In the genomic region with DNA sequence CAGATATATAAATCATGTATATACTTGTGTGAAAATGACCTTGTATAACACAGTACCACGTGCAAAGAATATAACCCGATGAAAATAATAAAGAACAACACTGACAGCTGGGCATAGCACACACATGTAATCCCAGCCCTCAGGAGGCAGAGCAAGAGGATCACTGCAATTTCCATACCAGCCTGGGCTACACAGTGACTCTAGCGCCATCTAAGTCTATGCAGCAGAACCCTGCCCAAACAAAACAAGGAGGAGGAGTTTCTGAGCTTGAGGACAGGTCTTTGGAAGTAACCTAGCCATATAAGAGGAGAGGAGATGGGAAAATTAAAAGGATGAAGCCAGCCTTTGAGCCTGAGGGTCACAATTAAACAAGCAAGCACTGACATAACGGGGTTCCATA, we compare ENCODE assay signal across 22 mouse cellular contexts. TPM values are rescaled to one million over a fixed set of nuclear protein-coding genes. Genes with fewer than 3 reads are reported as not detected.
DNase-seq lines count a peak whose midpoint lies in the region; ATAC-seq and TF ChIP-seq lines count a peak whose summit lies in the region.
"Had no signal": no experiment of that assay in that cellular context is flagged by ENCODE, and none has a peak within 500 bp of the region (broad histone marks: within the 10 kb centered on the region; RNA-seq: fewer than 3 reads in every experiment).

No protein-coding gene starts in this region.

- H3K27me3 ChIP-seq in heart, adult 2 months (ENCODE audit: control insufficient read depth, insufficient read depth, low read length), result no peaks in the 10 kb centered on the region
- no peaks in the 10 kb centered on the region for H3K27me3 ChIP-seq in liver, postnatal 0 days (ENCODE audit: insufficient read depth, low read length)
- H3K27me3 ChIP-seq in liver, embryonic 12.5 days (replicated peaks), result no peaks in the 10 kb centered on the region
- H3K27me3 ChIP-seq in Patski, result no peaks in the 10 kb centered on the region
- H3K27me3 ChIP-seq: embryonic facial prominence, embryonic 12.5 days; forebrain, embryonic 12.5 days; limb, embryonic 13.5 days; liver, embryonic 15.5 days had no signal

- H3K4me2 ChIP-seq in liver, postnatal 0 days (ENCODE audit: low read depth, low read length), result no peak overlapping the region
- no peak overlapping the region for H3K4me2 ChIP-seq in liver, embryonic 12.5 days
- H3K4me2 ChIP-seq: embryonic facial prominence, embryonic 12.5 days; forebrain, embryonic 12.5 days; heart, embryonic 11.5 days; limb, embryonic 13.5 days; liver, embryonic 15.5 days had no signal

- 69% methylated on average over 4 of the region's 4 CpGs for WGBS in heart, adult 2 months
- WGBS in liver, postnatal 0 days (ENCODE audit: insufficient replicate concordance), result 67% methylated on average over 4 of the region's 4 CpGs
- WGBS in liver, embryonic 12.5 days (ENCODE audit: insufficient replicate concordance), result 51% methylated on average over 4 of the region's 4 CpGs

- H3K9me3 ChIP-seq in liver, postnatal 0 days (ENCODE audit: low read length), result no peaks in the 10 kb centered on the region
- no peaks in the 10 kb centered on the region for H3K9me3 ChIP-seq in liver, embryonic 12.5 days (replicated peaks)
- H3K9me3 ChIP-seq: embryonic facial prominence, embryonic 12.5 days; forebrain, embryonic 12.5 days; hindbrain, embryonic 10.5 days; limb, embryonic 13.5 days; liver, embryonic 15.5 days had no signal

- no peaks in the 10 kb centered on the region for H3K79me2 ChIP-seq in heart, adult 2 months (replicated peaks; ENCODE audit: control insufficient read depth, insufficient read depth, low read length)

- no peak for TF ChIP-seq POLR2A in heart, adult 2 months (IDR thresholded peaks at IDR 0.05; ENCODE audit: insufficient read depth, low read depth, low read length)

- TF ChIP-seq EP300 in heart, adult 2 months (IDR thresholded peaks at IDR 0.05; ENCODE audit: insufficient read depth, low read depth, low read length), result no peak
- TF ChIP-seq EP300 in liver, postnatal 0 days (IDR thresholded peaks at IDR 0.05; ENCODE audit: low read depth), result no peak

- CTCF ChIA-PET in Patski (lab: Charles Lee), result interaction anchor here (1.3 to 2.6 kb wide), 3 partner anchors 84 to 106 kb away, joined by 3 to 9 read pairs (median 4); no protein-coding TSS in a partner anchor

- H3K27ac ChIP-seq in heart, adult 2 months, result no peak overlapping the region
- H3K27ac ChIP-seq in liver, postnatal 0 days (ENCODE audit: low read depth), result no peak overlapping the region
- no peak overlapping the region for H3K27ac ChIP-seq in liver, embryonic 12.5 days
- H3K27ac ChIP-seq: embryonic facial prominence, embryonic 12.5 days; forebrain, embryonic 12.5 days; hindbrain, embryonic 10.5 days; hindbrain, postnatal 0 days; limb, embryonic 13.5 days; liver, embryonic 15.5 days had no signal

- H3K9ac ChIP-seq in heart, adult 2 months (ENCODE audit: low read depth, low read length), result no peak overlapping the region
- H3K9ac ChIP-seq in liver, postnatal 0 days (replicated peaks), result no peak overlapping the region
- no peak overlapping the region for H3K9ac ChIP-seq in liver, embryonic 12.5 days
- H3K9ac ChIP-seq: embryonic facial prominence, embryonic 12.5 days; forebrain, embryonic 12.5 days; limb, embryonic 13.5 days; liver, embryonic 15.5 days had no signal

- intact Hi-C loops in heart, adult 2 months (cut with DNase I), result no loop called here
- intact Hi-C loops in heart, postnatal 25 days (cut with DNase I), result loop anchor here (2.0 kb wide), 1 partner anchor 197 kb away; no protein-coding TSS in a partner anchor

- no peak for DNase-seq in heart, adult 2 months
- no peak for DNase-seq in heart, postnatal 25 days (ENCODE audit: low spot score)
- DNase-seq in liver, postnatal 0 days, result no peak
- peak; percentile 23 for DNase-seq in 416B (ENCODE audit: low read depth)
- DNase-seq in Patski (ENCODE audit: low read depth, low spot score), result no peak
- no peak for DNase-seq in right cerebral cortex, adult 18-20 months
- DNase-seq in layer of hippocampus, adult 9-10 months (ENCODE audit: low spot score), result no peak
- DNase-seq: cerebellum, adult 11-12 months; cerebellum, postnatal 10 days; gastrocnemius, postnatal 10 days; kidney, adult 11 months; kidney, postnatal 10 days had no signal

- no peak for ATAC-seq in liver, postnatal 0 days
- no peak for ATAC-seq in liver, embryonic 12.5 days
- no peak for ATAC-seq in Patski
- ATAC-seq: hindbrain, postnatal 0 days; midbrain, embryonic 16.5 days had no signal

- no peaks in the 10 kb centered on the region for H3K36me3 ChIP-seq in heart, adult 2 months (ENCODE audit: control insufficient read depth, insufficient read depth, low read length)
- H3K36me3 ChIP-seq in liver, postnatal 0 days (replicated peaks; ENCODE audit: insufficient read depth, low read length), result no peaks in the 10 kb centered on the region
- H3K36me3 ChIP-seq in liver, embryonic 12.5 days, result no peaks in the 10 kb centered on the region
- H3K36me3 ChIP-seq: embryonic facial prominence, embryonic 12.5 days; forebrain, embryonic 12.5 days; hindbrain, embryonic 10.5 days; limb, embryonic 13.5 days; liver, embryonic 15.5 days had no signal

- POLR2A ChIA-PET in Patski (lab: Charles Lee), result no interaction called here

- in situ Hi-C loops in Patski (cut with MboI; ENCODE audit: low pct_unique_long_range_greater_than_20kb), result loop anchor here (5.0 kb wide), 1 partner anchor 197 kb away; no protein-coding TSS in a partner anchor

- no peaks in the 10 kb centered on the region; the same call in 1 of the 2 replicates for H3K4me1 ChIP-seq in heart, adult 2 months (ENCODE audit: control insufficient read depth, insufficient read depth, low read length)
- no peaks in the 10 kb centered on the region for H3K4me1 ChIP-seq in liver, postnatal 0 days (ENCODE audit: insufficient read depth)
- H3K4me1 ChIP-seq in liver, embryonic 12.5 days, result no peaks in the 10 kb centered on the region
- H3K4me1 ChIP-seq: embryonic facial prominence, embryonic 12.5 days; forebrain, embryonic 12.5 days; hindbrain, embryonic 10.5 days; limb, embryonic 13.5 days; liver, embryonic 15.5 days had no signal

- TF ChIP-seq CTCF in heart, adult 2 months (IDR thresholded peaks at IDR 0.05), result peak; percentile 30; the same call in 1 of the 2 replicates
- TF ChIP-seq CTCF in liver, postnatal 0 days (IDR thresholded peaks at IDR 0.05; ENCODE audit: low read depth), result peak; percentile 23
- peak; percentile 47 for TF ChIP-seq CTCF in Patski (IDR thresholded peaks at IDR 0.05)

- no peak overlapping the region for H3K4me3 ChIP-seq in heart, adult 2 months
- H3K4me3 ChIP-seq in liver, postnatal 0 days (ENCODE audit: low read depth, low read length), result no peak overlapping the region
- H3K4me3 ChIP-seq in liver, embryonic 12.5 days, result no peak overlapping the region
- H3K4me3 ChIP-seq: embryonic facial prominence, embryonic 12.5 days; erythroblast, embryonic 14.5 days; forebrain, embryonic 12.5 days; hindbrain, embryonic 10.5 days; limb, embryonic 13.5 days; liver, embryonic 15.5 days had no signal

RNA-seq across cellular contexts. Expression of a gene that starts 24.5 kb away (rescaled TPM):
- 10 to 100 TPM; 10.8 to 14.6 TPM for total RNA-seq in heart, adult 2 months (2021)
- polyA plus RNA-seq in heart, adult 2 months (2012; rRNA removed), result 11.2 and 12.2 TPM in 2 replicates
- 10 to 100 TPM; 10.7 to 11.4 TPM for total RNA-seq in heart, postnatal 25 days (2021)
- 9.6 and 11.4 TPM in 2 replicates for polyA plus RNA-seq in liver, postnatal 0 days (2015; fragmentation: Nextera tagmentation; extraction: Ambion mirVana)
- polyA plus RNA-seq in liver, embryonic 12.5 days (2016; fragmentation: Nextera tagmentation; extraction: Ambion mirVana), result 41.4 and 44.2 TPM in 2 replicates
- polyA plus RNA-seq in Patski (2021), result 45.2 TPM

RNA-seq across cellular contexts. Expression of a gene that starts 25.1 kb away (rescaled TPM):
- total RNA-seq in heart, adult 2 months (2021), result 1 to 10 TPM; 9.5 to 9.9 TPM
- polyA plus RNA-seq in heart, adult 2 months (2012; rRNA removed), result 4.2 and 7.2 TPM in 2 replicates
- total RNA-seq in heart, postnatal 25 days (2021), result 10 to 100 TPM in 1 of 2 experiments, 1 to 10 TPM in 1; 8.6 to 11.7 TPM
- polyA plus RNA-seq in liver, postnatal 0 days (2015; fragmentation: Nextera tagmentation; extraction: Ambion mirVana), result 23.6 and 26.1 TPM in 2 replicates
- 43.7 and 46.9 TPM in 2 replicates for polyA plus RNA-seq in liver, embryonic 12.5 days (2016; fragmentation: Nextera tagmentation; extraction: Ambion mirVana)
- 28.8 TPM for polyA plus RNA-seq in Patski (2021)

RNA-seq across cellular contexts. Expression of a gene that starts 33.8 kb away (rescaled TPM):
- total RNA-seq in heart, adult 2 months (2021), result 10 to 100 TPM; 51.0 to 58.3 TPM
- polyA plus RNA-seq in heart, adult 2 months (2012; rRNA removed), result 27.0 and 37.1 TPM in 2 replicates
- total RNA-seq in heart, postnatal 25 days (2021), result 10 to 100 TPM; 41.0 to 58.1 TPM
- 29.7 and 31.8 TPM in 2 replicates for polyA plus RNA-seq in liver, postnatal 0 days (2015; fragmentation: Nextera tagmentation; extraction: Ambion mirVana)
- 13.8 and 15.1 TPM in 2 replicates for polyA plus RNA-seq in liver, embryonic 12.5 days (2016; fragmentation: Nextera tagmentation; extraction: Ambion mirVana)
- 11.3 TPM for polyA plus RNA-seq in Patski (2021)
